Mouse (Mus musculus) embryonic fibroblast, embryonic 13.5 days (primary cell): ENCODE data around the gene Tmem204. TPM values are rescaled to one million over a fixed set of nuclear protein-coding genes. Genes with fewer than 3 reads are reported as not detected.
A peak's percentile ranks its signal among the peaks of the same experiment; 100 is the strongest.

Experiments
- H3K27ac ChIP-seq: 2 replicates; pipeline ENCODE4 v1.5.1; 2012; ENCODE audit warnings: low read length, control low read depth, inconsistent platforms; ENCODE audit not compliant: insufficient read depth
- H3K4me1 ChIP-seq: 2 replicates; pipeline ENCODE4 v1.6.1; 2011; ENCODE audit warnings: low read length; ENCODE audit not compliant: control insufficient read depth, insufficient read depth
- H3K4me3 ChIP-seq: 2 replicates; pipeline ENCODE4 v1.5.1; 2011; ENCODE audit warnings: mild to moderate bottlenecking, control low read depth, low read length; ENCODE audit not compliant: insufficient read depth
- CTCF ChIP-seq: IDR thresholded peaks from 2 replicates; pipeline ENCODE4 v1.5.1; 2011; ENCODE audit warnings: mild to moderate bottlenecking, control low read depth, low read length, moderate library complexity, borderline replicate concordance; ENCODE audit not compliant: insufficient read depth
- POLR2A ChIP-seq: IDR thresholded peaks from 2 replicates; pipeline ENCODE4 v1.6.1; 2011; ENCODE audit warnings: low read depth, mild to moderate bottlenecking, control low read depth, low read length, moderate library complexity
- polyA plus RNA-seq: library from polyadenylated mRNA; stranded (reverse); fragments of >200 nt; gene quantifications from 2 replicates; pipeline ENCODE4 v1.2.4, GENCODE M21; 2011; ENCODE audit warnings: low read depth; ENCODE audit not compliant: missing spikeins, insufficient read length

The Tmem204 gene
- polyA plus RNA-seq, 1 experiment, result 1.0 TPM

DNA sequence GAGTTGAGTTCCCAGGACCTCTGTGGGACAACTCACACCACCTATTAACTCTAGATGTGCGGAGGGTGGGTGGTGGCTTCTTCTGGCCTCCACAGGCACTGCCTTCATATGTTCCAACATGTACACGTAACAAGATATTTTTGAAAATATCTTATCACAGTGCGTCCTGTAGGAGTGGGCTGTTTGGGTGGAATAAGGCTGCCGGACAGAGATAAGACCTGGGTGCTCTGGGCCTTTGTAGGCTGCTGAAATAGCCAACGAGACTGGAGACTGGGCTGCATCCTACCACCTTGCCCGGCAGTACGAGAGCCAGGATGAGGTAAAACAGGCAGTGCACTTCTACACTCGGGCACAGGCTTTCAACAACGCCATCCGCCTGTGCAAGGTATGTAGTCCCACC lies 5.8 kb upstream of the Tmem204 start:
- Histone ChIP-seq H3K4me3 (no peak overlapping the region), H3K27ac (no peak overlapping the region), H3K4me1 (peaks cover 10% of the 10 kb centered on the region; the same call in 1 of the 2 replicates)
- TF ChIP-seq CTCF (no peak), POLR2A (no peak)

GRCm38 (mm10) chr17:25086724-25087123 lies 3.3 kb upstream of the Tmem204 start:
- Histone ChIP-seq H3K4me3 (no peak overlapping the region), H3K27ac (no peak overlapping the region), H3K4me1 (peaks cover 26% of the 10 kb centered on the region)
- TF ChIP-seq CTCF (no peak), POLR2A (no peak)

DNA sequence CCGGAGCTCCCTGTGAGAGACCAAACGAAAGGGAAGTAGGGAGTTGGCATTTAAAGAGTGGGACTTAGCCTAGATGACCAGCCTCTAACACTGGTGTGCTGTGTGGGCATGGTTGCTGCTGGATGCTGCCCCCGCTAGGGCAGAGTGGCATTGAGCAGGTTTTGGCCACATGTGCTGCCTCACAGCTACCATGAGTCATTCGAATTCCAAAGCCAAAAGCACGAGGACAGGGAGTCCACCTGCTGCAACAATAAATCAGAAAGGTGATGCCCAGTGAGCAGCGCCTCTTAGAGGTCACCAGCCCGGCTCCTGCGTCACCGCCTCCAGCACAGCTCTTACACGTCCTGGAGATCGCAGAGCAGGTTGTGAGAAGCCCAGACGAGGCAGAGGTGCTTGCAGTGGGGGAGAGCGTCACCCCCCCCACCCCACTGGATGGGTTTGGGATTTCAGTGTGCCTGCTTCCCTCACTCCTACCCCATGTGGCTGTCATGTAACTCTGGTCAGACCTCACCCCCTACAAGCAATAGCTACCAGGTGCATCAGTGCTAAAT lies 1.5 kb upstream of the Tmem204 start:
- peak overlapping the region; percentile 95; the same call in 1 of the 2 replicates for H3K27ac ChIP-seq
- H3K4me1 ChIP-seq, result peaks cover 36% of the 10 kb centered on the region
- TF ChIP-seq POLR2A (no peak), CTCF (no peak; the same call in 1 of the 2 replicates)
- no peak overlapping the region for H3K4me3 ChIP-seq

GRCm38 (mm10) chr17:25082887-25083286 lies 504 bp downstream of the Tmem204 start:
- no peak overlapping the region for H3K4me3 ChIP-seq
- H3K4me1 ChIP-seq, result peaks cover 40% of the 10 kb centered on the region
- peak overlapping the region; percentile 83 for H3K27ac ChIP-seq
- TF ChIP-seq POLR2A (no peak), CTCF (no peak)

GRCm38 (mm10) chr17:25082081-25082847 lies 1.1 kb downstream of the Tmem204 start:
- Histone ChIP-seq H3K4me3 (no peak overlapping the region), H3K4me1 (peaks cover 41% of the 10 kb centered on the region), H3K27ac (peak overlapping the region; percentile 83)
- TF ChIP-seq POLR2A, result no peak
- no peak for TF ChIP-seq CTCF

GRCm38 (mm10) chr17:25080960-25081381 lies 2.4 kb downstream of the Tmem204 start:
- Histone ChIP-seq H3K27ac (no peak overlapping the region), H3K4me3 (no peak overlapping the region), H3K4me1 (peaks cover 41% of the 10 kb centered on the region)
- TF ChIP-seq POLR2A (no peak), CTCF (no peak)

- Histone ChIP-seq H3K4me3 (no peak overlapping the region), H3K4me1 (peaks cover 40% of the 10 kb centered on the region), H3K27ac (no peak overlapping the region)
- TF ChIP-seq POLR2A (no peak), CTCF (no peak)
These were observed 3.2 kb downstream of the Tmem204 start for GRCm38 (mm10) chr17:25080210-25080609.

DNA sequence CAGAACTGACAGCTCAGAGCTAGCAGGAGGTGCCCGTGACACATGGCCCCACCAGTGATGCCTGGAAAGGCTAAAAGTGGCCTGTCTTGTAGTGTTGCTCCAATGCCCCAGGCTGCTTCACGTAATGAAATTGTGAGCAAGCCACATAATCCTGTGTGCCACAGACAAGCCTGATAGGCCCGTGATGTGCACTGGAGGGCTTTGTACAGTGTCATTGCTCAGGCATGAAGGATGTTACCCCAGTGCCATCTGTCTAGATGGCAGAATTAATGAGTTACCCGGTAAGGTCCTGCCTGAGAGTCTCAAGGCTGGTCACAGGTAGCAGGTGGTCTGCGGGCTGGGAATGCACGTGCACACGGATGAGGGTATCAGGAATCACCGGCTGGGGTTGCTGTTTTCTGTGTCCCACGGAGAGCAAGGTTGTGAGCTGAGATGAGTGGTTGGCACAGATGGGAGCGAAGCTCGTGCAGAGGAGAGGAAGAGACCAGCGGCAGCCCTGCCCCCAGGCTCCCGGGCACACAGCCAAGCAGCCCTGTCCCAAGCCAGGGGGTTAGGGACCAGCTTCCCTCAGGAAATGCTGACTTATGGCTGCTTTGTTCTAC lies 5.5 kb downstream of the Tmem204 start:
- TF ChIP-seq CTCF, result no peak
- no peak for TF ChIP-seq POLR2A
- H3K4me3 ChIP-seq, result no peak overlapping the region
- H3K27ac ChIP-seq, result no peak overlapping the region
- peaks cover 24% of the 10 kb centered on the region for H3K4me1 ChIP-seq

- no peak overlapping the region for H3K4me3 ChIP-seq
- TF ChIP-seq POLR2A (no peak), CTCF (no peak)
- H3K27ac ChIP-seq, result no peak overlapping the region
- H3K4me1 ChIP-seq, result peaks cover 17% of the 10 kb centered on the region
These were observed 6.5 kb downstream of the Tmem204 start for GRCm38 (mm10) chr17:25076906-25077305.

DNA sequence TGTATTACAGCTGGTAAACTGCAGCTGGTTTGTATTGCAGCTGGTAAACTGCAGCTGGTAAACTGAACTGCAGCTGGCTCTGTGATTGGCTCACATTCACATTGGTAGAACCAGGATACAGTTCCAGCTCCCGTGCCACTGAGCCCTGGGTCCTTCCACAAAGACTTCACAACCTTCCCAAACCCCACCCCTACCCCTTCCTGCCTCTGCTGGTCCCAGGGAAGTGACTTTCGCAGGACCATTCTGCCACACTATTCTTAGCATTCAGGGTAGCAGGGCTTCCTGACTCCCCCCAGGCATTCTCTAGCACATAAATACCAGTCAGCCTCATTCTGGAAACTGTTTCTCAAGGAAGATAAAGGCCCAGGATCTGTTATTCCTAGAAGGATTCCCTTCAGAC lies 14.7 kb downstream of the Tmem204 start:
- Histone ChIP-seq H3K4me3 (no peak overlapping the region), H3K4me1 (no peaks in the 10 kb centered on the region), H3K27ac (no peak overlapping the region)
- no peak for TF ChIP-seq CTCF
- TF ChIP-seq POLR2A, result no peak
